Comparison of ENCODE assay signal across 10 mouse cellular contexts in genomic region chr11:22956830-22957229, GRCm38 (mm10). TPM values are rescaled to one million over a fixed set of nuclear protein-coding genes. Genes with fewer than 3 reads are reported as not detected.
A peak's percentile ranks its signal among the peaks of the same experiment; 100 is the strongest.
DNase-seq lines count a peak whose midpoint lies in the region; ATAC-seq lines count a peak whose summit lies in the region.
"Had no signal": no experiment of that assay in that cellular context is flagged by ENCODE, and none has a peak within 500 bp of the region (broad histone marks: within the 10 kb centered on the region; RNA-seq: fewer than 3 reads in every experiment).

No protein-coding gene starts in this region.

- H3K27me3 ChIP-seq in embryonic facial prominence, embryonic 11.5 days (ENCODE audit: control insufficient read depth, insufficient read depth, low read length) = no peaks in the 10 kb centered on the region
- no peaks in the 10 kb centered on the region for H3K27me3 ChIP-seq in liver, embryonic 16.5 days (ENCODE audit: control insufficient read depth, insufficient read depth, low read depth, low read length)
- H3K27me3 ChIP-seq: embryonic facial prominence, embryonic 12.5 days; megakaryocyte, embryonic 14.5 days had no signal

- WGBS in embryonic facial prominence, embryonic 11.5 days = 74% methylated on average over 4 of the region's 4 CpGs
- 46% methylated on average over 4 of the region's 4 CpGs for WGBS in liver, embryonic 16.5 days (ENCODE audit: insufficient replicate concordance)

- DNase-seq in layer of hippocampus, postnatal 10 days (ENCODE audit: low spot score in 2 of 2) = peak; percentile 37 to 66
- DNase-seq in layer of hippocampus, postnatal 14 days (ENCODE audit: low spot score in 2 of 2) = no peak
- peak; percentile 70 for DNase-seq in Muller cell, postnatal 12 days (ENCODE audit: inconsistent ontology term)
- peak; percentile 14 for DNase-seq in embryonic facial prominence, embryonic 11.5 days (ENCODE audit: low spot score)
- peak; percentile 52 for DNase-seq in ovary, postnatal 14 days (ENCODE audit: low spot score)

- H3K9ac ChIP-seq in embryonic facial prominence, embryonic 11.5 days (replicated peaks; ENCODE audit: low read length) = no peak overlapping the region
- H3K9ac ChIP-seq in liver, embryonic 16.5 days (ENCODE audit: low read depth, low read length) = no peak overlapping the region
- H3K9ac ChIP-seq: embryonic facial prominence, embryonic 12.5 days had no signal

- no peaks in the 10 kb centered on the region for H3K4me1 ChIP-seq in embryonic facial prominence, embryonic 11.5 days (ENCODE audit: control insufficient read depth, insufficient read depth, low read length)
- no peaks in the 10 kb centered on the region for H3K4me1 ChIP-seq in liver, embryonic 16.5 days (ENCODE audit: control insufficient read depth, low read depth, low read length)
- H3K4me1 ChIP-seq: embryonic facial prominence, embryonic 12.5 days had no signal

- no peak overlapping the region for H3K4me2 ChIP-seq in embryonic facial prominence, embryonic 11.5 days (ENCODE audit: low read depth, low read length)
- no peak overlapping the region for H3K4me2 ChIP-seq in liver, embryonic 16.5 days (ENCODE audit: low read depth, low read length)
- H3K4me2 ChIP-seq: embryonic facial prominence, embryonic 12.5 days had no signal

- no peak overlapping the region for H3K4me3 ChIP-seq in embryonic facial prominence, embryonic 11.5 days (ENCODE audit: low read depth, low read length)
- H3K4me3 ChIP-seq in liver, embryonic 16.5 days (ENCODE audit: low read depth, low read length) = no peak overlapping the region
- H3K4me3 ChIP-seq: embryonic facial prominence, embryonic 12.5 days; megakaryocyte, embryonic 14.5 days had no signal

- no peak overlapping the region for H3K27ac ChIP-seq in embryonic facial prominence, embryonic 11.5 days (replicated peaks; ENCODE audit: low read depth, low read length)
- no peak overlapping the region for H3K27ac ChIP-seq in liver, embryonic 16.5 days (ENCODE audit: low read length)
- H3K27ac ChIP-seq: embryonic facial prominence, embryonic 12.5 days had no signal

- H3K36me3 ChIP-seq in embryonic facial prominence, embryonic 11.5 days (replicated peaks; ENCODE audit: control insufficient read depth, insufficient read depth, low read depth, low read length) = no peaks in the 10 kb centered on the region
- H3K36me3 ChIP-seq in liver, embryonic 16.5 days (ENCODE audit: control insufficient read depth, insufficient read depth) = no peaks in the 10 kb centered on the region

- ATAC-seq in embryonic facial prominence, embryonic 11.5 days (replicated peaks; ENCODE audit: insufficient number of reproducible peaks, low FRiP score, low TSS enrichment, low read depth) = no peak
- ATAC-seq in hematopoietic stem cell, adult 5-6 weeks (replicated peaks in 1 of 2; ENCODE audit: insufficient read depth in 1 of 2, low FRiP score in 2 of 2, low TSS enrichment in 1 of 2, low read depth in 1 of 2, poor library complexity in 2 of 2, severe bottlenecking in 2 of 2) = peak; percentile 81 to 86
- peak; percentile 35; the same call in 1 of the 2 replicates for ATAC-seq in liver, embryonic 16.5 days (ENCODE audit: low read depth)
- no peak for ATAC-seq in erythroid progenitor cell, adult 5-6 weeks (replicated peaks; ENCODE audit: low FRiP score, poor library complexity, severe bottlenecking)

- no peaks in the 10 kb centered on the region for H3K9me3 ChIP-seq in embryonic facial prominence, embryonic 11.5 days (replicated peaks; ENCODE audit: control insufficient read depth, low read length)
- no peaks in the 10 kb centered on the region for H3K9me3 ChIP-seq in liver, embryonic 16.5 days (replicated peaks; ENCODE audit: control insufficient read depth, low read length)
- H3K9me3 ChIP-seq: embryonic facial prominence, embryonic 12.5 days; megakaryocyte, embryonic 14.5 days had no signal

RNA-seq across cellular contexts. Expression of gene Zrsr1, which starts 15.0 kb away (rescaled TPM):
- 10 to 100 TPM; 49.6 to 50.9 TPM for total RNA-seq in layer of hippocampus, postnatal 10 days (2021)
- total RNA-seq in layer of hippocampus, postnatal 14 days (2021) = 10 to 100 TPM; 50.8 to 57.3 TPM
- polyA plus RNA-seq in embryonic facial prominence, embryonic 11.5 days (2014; fragmentation: Nextera tagmentation; extraction: Ambion mirVana) = 4.8 TPM in 2 replicates
- total RNA-seq in hematopoietic stem cell, adult 5-6 weeks (2017) = 33.6 and 49.6 TPM in 2 replicates
- 3.1 and 3.8 TPM in 2 replicates for polyA plus RNA-seq in liver, embryonic 16.5 days (2015; fragmentation: Nextera tagmentation; extraction: Ambion mirVana)
- 27.4 and 31.0 TPM in 2 replicates for total RNA-seq in erythroid progenitor cell, adult 5-6 weeks (2015; ENCODE audit: low replicate concordance)
- total RNA-seq in erythroid progenitor cell, adult 5-6 weeks (2017; ENCODE audit: low replicate concordance) = 48.4 and 75.7 TPM in 2 replicates

RNA-seq across cellular contexts. Expression of gene Gm28048, which starts 25.1 kb away (rescaled TPM):
- total RNA-seq in layer of hippocampus, postnatal 10 days (2021) = 1 to 10 TPM; 5.5 to 8.3 TPM
- total RNA-seq in layer of hippocampus, postnatal 14 days (2021) = 1 to 10 TPM; 8.5 to 9.1 TPM
- polyA plus RNA-seq in embryonic facial prominence, embryonic 11.5 days (2014; fragmentation: Nextera tagmentation; extraction: Ambion mirVana) = 9.5 and 9.8 TPM in 2 replicates
- 36.3 and 52.4 TPM in 2 replicates for total RNA-seq in hematopoietic stem cell, adult 5-6 weeks (2017)
- 6.4 and 8.8 TPM in 2 replicates for polyA plus RNA-seq in liver, embryonic 16.5 days (2015; fragmentation: Nextera tagmentation; extraction: Ambion mirVana)
- total RNA-seq in erythroid progenitor cell, adult 5-6 weeks (2015; ENCODE audit: low replicate concordance) = 13.0 and 16.9 TPM in 2 replicates
- 1.6 and 13.6 TPM in 2 replicates for total RNA-seq in erythroid progenitor cell, adult 5-6 weeks (2017; ENCODE audit: low replicate concordance)

RNA-seq across cellular contexts. Expression of gene Commd1, which starts 25.4 kb away (rescaled TPM):
- 10 to 100 TPM; 58.9 to 72.5 TPM for total RNA-seq in layer of hippocampus, postnatal 10 days (2021)
- total RNA-seq in layer of hippocampus, postnatal 14 days (2021) = 10 to 100 TPM; 54.8 to 61.3 TPM
- 402 and 452 TPM in 2 replicates for polyA plus RNA-seq in embryonic facial prominence, embryonic 11.5 days (2014; fragmentation: Nextera tagmentation; extraction: Ambion mirVana)
- 66.7 and 79.5 TPM in 2 replicates for total RNA-seq in hematopoietic stem cell, adult 5-6 weeks (2017)
- polyA plus RNA-seq in liver, embryonic 16.5 days (2015; fragmentation: Nextera tagmentation; extraction: Ambion mirVana) = 165 and 171 TPM in 2 replicates
- 38.1 and 66.7 TPM in 2 replicates for total RNA-seq in erythroid progenitor cell, adult 5-6 weeks (2015; ENCODE audit: low replicate concordance)
- 30.7 and 36.3 TPM in 2 replicates for total RNA-seq in erythroid progenitor cell, adult 5-6 weeks (2017; ENCODE audit: low replicate concordance)

RNA-seq across cellular contexts. Expression of gene Cct4, which starts 33.5 kb away (rescaled TPM):
- total RNA-seq in layer of hippocampus, postnatal 10 days (2021) = 100 to 1,000 TPM; 139 to 143 TPM
- total RNA-seq in layer of hippocampus, postnatal 14 days (2021) = 100 to 1,000 TPM; 101 to 103 TPM
- 458 and 477 TPM in 2 replicates for polyA plus RNA-seq in embryonic facial prominence, embryonic 11.5 days (2014; fragmentation: Nextera tagmentation; extraction: Ambion mirVana)
- 299 and 343 TPM in 2 replicates for total RNA-seq in hematopoietic stem cell, adult 5-6 weeks (2017)
- 103 and 111 TPM in 2 replicates for polyA plus RNA-seq in liver, embryonic 16.5 days (2015; fragmentation: Nextera tagmentation; extraction: Ambion mirVana)
- total RNA-seq in erythroid progenitor cell, adult 5-6 weeks (2015; ENCODE audit: low replicate concordance) = 104 and 114 TPM in 2 replicates
- 71.1 and 77.6 TPM in 2 replicates for total RNA-seq in erythroid progenitor cell, adult 5-6 weeks (2017; ENCODE audit: low replicate concordance)

RNA-seq across cellular contexts. Expression of gene Fam161a, which starts 50.5 kb away (rescaled TPM):
- 1 to 10 TPM; 5.7 to 6.1 TPM for total RNA-seq in layer of hippocampus, postnatal 10 days (2021)
- 1 to 10 TPM; 3.8 to 6.9 TPM for total RNA-seq in layer of hippocampus, postnatal 14 days (2021)
- polyA plus RNA-seq in embryonic facial prominence, embryonic 11.5 days (2014; fragmentation: Nextera tagmentation; extraction: Ambion mirVana) = 2.5 and 4.1 TPM in 2 replicates
- 2.3 and 4.2 TPM in 2 replicates for total RNA-seq in hematopoietic stem cell, adult 5-6 weeks (2017)
- 0.81 and 1.4 TPM in 2 replicates for polyA plus RNA-seq in liver, embryonic 16.5 days (2015; fragmentation: Nextera tagmentation; extraction: Ambion mirVana)
- total RNA-seq in erythroid progenitor cell, adult 5-6 weeks (2015; ENCODE audit: low replicate concordance) = 8.0 and 29.9 TPM in 2 replicates
- total RNA-seq in erythroid progenitor cell, adult 5-6 weeks (2017; ENCODE audit: low replicate concordance) = 6.8 and 19.2 TPM in 2 replicates

Comparison
In these comparisons a context has a peak if more than half of its experiments do, and no peak if none do; other contexts are left out.
1. DNase-seq: peak in layer of hippocampus, postnatal 10 days (2 of 2), Muller cell, postnatal 12 days (single experiment), embryonic facial prominence, embryonic 11.5 days (single experiment) and ovary, postnatal 14 days (single experiment); none in layer of hippocampus, postnatal 14 days (0 of 2).
2. ATAC-seq: peak in hematopoietic stem cell, adult 5-6 weeks (2 of 2) and liver, embryonic 16.5 days (single experiment); none in embryonic facial prominence, embryonic 11.5 days (single experiment) and erythroid progenitor cell, adult 5-6 weeks (single experiment).